Mouse (Mus musculus) testis, postnatal 10 days (tissue): ENCODE data around the gene Gm47841.
A peak's percentile ranks its signal among the peaks of the same experiment; 100 is the strongest.

ENCODE experiments used
- DNase-seq: peaks from one replicate; pipeline ENCODE4 v3.0.0; 2021; ENCODE audit warnings: low spot score

Gene Gm47841

DNA sequence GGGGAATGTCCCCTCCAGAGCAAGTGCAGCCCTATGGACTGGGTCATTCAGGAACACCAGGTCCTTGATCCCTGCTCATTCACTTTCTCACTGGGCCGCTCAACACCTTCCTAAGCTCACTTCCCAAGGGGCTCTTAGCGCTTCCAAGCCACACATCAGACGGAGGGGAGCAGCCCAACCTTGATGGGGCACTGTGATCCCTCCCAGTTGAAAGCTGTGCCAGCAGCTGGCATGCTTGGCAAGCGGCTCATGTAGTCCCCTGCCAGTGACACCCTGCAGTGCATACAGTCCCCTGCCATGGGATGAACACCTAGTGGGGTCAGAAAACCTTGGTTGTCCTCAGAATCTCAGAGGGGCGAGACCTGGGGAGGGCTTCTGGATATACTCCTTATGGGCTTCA lies 26.9 kb upstream of the Gm47841 start:
- DNase-seq: no peak

GRCm38 (mm10) chr15:101072736-101073135 lies 25.5 kb upstream of the Gm47841 start:
- DNase-seq: no peak

DNA sequence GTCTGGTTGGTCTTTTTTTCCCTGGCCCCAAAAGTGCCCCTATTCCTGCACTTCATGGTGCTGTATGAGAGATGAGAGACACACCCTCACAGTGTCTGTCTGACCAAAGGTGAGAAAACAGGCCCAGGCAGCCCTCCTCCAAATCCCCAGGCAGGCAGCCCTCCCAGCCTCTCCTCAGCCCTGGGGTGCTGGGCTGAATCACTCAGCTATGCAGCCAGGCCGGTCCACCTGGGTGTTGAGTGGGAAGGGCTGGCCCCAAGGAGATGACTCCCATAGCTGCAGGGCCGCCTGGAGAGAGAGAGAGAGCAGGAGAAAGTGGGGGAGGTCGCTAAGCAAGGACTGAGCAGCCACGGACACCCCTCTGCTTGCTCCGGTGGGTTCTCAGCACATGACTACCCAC lies 23.6 kb upstream of the Gm47841 start:
- no peak for DNase-seq

DNA sequence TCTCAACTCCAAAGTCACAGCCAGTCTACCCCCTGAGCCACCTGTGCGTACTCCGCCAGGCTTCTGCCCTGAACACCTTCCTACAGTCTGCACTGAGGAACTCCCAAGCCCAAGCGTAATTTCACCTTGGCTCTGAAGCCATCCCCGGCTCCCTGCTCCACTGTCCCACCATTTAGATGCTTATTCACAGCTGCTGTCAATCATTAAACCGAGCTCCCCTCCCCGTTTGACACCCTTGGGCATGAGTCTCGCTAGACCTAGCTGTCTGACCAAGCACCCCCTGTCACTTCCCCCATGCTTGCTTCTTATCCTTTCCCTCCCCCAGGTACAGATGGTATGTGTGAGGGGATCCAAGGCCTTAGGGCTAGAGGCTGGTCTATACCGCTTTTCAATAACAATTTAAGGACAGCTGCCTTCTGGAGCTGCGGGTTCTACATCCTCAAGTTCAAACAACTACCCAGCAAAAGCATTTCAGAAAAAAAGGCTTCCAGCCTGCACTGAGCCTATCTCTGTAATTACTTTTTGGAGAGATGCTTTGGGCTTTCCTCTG lies 22.5 kb upstream of the Gm47841 start:
- no peak for DNase-seq

- DNase-seq: no peak
Measured at GRCm38 (mm10) chr15:101068671-101069070, 21.5 kb upstream of the Gm47841 start.

GRCm38 (mm10) chr15:101068029-101068428 lies 20.8 kb upstream of the Gm47841 start:
- DNase-seq: no peak

DNA sequence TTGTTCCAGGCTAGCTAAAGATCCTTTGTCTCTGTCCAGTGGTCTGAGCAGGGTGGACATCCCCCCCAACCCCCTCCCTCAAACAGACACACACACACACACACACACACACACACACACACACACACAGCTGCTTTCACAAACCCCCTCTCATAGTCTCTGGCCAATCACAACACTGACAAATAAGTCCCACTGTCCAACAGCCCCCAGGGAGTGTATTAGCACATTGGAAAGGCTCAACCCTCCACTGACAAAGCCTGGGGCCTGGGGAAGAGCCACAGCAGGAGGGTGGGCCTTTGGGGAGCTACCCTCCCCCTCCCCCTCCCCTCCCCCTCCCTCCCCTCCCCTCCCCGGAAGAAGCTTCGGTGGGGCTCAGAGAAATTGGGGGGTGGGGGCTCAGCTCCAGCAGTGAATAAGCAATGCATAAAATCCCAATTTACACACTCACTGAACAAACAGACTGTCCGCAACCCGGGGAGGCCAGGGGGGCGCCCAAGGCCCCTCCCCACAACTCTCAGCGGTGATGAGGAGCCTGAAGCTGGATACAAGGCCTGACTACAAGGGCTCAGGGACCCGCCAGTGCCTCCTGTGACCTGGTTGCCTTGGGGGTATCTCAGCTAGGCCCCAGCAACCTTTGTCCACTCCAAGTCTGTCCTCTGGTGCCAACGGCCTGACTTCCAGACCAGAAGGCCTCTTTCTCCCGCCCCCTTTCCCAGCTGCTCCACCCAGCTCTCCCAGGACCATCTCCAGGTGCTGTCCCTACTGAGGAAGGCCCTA lies 19.9 kb upstream of the Gm47841 start:
- DNase-seq: no peak

DNA sequence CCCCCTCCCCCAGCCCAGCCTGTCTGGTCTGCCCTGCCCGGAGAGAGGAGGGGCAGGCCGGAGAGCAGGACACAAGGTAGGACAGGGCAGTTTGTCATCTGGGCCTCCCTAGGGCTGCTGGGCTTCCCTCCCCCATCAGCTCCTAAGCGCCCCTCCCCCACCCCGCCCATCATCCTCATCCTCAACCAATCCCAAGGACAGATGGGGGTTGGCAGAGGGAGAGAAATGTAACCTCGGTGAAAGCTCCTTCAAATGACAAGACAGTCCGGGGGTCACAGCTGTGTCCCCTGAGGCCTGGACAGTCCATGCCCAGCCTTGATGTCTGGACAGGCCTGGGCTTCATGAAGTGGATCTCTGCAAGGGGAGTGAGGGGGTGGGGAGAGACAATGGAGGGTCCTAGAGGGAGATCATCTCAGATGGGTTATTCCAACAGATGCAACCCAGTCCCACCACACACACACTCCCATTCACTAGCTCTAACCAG lies 19.2 kb upstream of the Gm47841 start:
- no peak for DNase-seq

DNA sequence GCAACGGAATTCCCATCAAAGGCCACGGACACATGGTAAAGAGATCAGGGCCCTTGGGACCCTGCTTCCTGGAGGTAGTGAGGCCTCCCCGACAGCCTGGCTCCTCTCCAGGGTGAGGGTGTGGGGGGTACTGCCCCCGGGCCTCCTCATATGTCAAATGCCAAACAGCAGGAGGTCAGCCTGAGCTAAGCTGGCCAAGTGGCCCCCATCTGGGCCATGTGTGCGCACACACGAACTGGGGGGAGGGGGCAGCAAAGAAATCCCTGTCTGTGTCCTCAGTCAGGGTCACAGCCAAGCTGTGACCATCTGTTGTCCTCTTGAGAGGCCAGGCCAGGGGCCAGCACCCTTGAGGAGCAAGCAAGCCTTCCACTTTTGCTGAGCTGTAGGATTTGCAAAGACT lies 17.9 kb upstream of the Gm47841 start:
- no peak for DNase-seq

DNA sequence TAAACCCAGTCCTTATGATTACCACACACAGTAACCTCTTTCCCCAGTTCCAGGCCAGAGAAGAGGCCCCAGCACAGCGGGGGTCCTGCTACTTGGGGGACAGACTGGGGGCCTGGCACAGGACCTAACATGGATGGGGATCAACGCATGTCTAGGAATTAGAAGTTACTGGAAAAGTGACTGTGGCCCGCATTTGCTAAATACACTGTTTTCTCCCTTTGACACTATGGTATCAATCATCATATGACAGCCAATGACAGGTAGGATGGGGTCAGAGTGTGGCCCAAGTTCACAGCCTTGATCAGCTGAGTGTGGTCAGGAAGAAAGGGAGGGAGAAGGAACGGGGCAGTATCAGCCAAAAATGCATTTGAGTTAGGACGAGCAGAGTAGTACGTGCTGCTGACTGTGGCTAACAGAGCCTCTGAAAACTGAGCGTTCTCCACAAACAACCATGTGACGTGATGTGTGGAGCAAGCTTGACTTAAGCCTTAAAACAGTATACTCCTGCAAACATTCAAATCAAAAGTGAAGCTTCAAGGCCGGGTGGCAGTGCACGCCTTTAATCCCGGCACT lies 13.2 kb upstream of the Gm47841 start:
- DNase-seq: no peak

DNA sequence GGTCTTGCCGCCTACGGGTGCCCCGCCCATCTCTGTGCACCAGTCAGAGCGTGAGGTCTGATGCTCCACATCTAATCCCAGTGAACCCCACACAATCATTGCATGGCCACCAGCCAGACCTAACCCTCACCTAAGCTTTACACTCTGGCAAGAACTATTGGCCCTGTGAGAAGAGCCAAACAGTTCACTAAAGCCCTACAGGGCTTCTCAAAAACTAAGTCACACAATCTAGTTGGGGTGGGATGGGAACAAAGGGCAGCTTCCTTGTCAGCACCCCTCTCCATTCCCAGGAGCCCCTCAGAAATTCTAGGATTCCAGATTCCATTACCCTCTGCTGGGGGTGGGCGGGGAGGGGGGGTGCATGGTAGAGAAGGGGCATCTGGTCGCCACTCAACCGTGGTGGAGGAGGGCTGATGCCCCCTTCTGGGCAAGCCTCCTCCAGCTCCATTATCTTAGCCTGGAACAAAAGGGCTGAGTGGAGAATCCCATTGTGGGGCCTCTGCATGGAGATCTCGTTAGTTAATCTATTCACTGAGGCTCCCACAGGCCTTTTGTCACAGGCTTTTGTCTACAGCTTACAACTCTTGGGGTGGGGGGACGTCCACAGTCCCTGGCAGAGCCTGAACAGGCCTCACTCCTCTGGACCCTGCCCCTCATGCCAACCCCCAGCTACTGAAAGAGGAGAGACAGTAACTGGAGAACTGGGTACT lies 12.5 kb upstream of the Gm47841 start:
- no peak for DNase-seq

GRCm38 (mm10) chr15:101056225-101056624 lies 9.0 kb upstream of the Gm47841 start:
- DNase-seq: peak; percentile 74

DNA sequence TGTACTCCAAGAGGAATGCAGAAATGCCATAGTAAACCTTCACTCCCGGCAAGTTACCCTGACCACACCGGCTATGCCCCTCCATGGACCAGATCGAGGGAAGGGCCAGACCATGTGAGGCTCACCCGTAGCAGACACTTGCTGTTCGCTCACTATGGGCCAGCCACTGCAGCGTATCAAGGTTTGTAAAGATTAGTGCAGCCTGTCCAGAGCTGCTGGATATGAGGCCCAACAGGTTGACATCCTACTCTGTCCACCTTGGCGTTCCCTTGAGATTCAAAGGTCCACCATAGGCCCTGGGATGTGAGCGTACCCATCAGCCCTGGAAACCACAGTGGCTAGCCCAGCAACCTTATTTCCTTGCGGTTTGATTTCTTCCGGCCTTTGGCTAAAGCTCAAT lies 7.3 kb upstream of the Gm47841 start:
- no peak for DNase-seq

DNA sequence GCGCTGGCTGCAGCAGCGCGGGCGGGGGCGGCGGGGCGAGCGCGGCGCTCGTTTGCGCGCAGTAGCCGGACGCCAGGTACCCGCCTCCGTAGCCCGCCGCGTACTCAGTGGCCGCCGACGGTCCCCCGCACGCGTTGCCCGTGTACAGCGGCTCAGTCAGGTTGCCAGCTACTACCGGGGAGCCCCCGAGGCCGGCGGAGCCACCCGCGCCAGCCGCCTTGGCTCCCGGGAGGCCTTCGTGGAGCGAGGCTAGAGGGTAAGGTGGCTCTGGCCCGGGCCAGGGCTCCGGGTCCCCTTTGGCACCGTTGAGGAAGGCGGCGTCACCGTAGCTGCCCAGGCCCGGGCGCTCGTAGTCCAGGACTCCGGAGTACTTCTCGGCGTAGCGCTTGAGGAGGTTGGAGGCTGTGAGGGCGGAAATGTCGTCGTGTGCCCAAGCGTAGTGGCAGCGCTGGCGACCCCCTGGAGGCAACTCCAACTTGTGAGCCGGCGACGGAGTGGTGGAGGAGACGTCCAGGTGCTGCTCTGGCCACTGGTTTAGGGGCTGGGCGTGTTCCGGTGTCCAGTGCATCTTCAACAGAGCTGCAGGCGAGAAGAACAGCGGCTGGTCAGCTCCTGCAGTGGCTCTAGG lies 6.7 kb upstream of the Gm47841 start:
- DNase-seq: no peak

DNA sequence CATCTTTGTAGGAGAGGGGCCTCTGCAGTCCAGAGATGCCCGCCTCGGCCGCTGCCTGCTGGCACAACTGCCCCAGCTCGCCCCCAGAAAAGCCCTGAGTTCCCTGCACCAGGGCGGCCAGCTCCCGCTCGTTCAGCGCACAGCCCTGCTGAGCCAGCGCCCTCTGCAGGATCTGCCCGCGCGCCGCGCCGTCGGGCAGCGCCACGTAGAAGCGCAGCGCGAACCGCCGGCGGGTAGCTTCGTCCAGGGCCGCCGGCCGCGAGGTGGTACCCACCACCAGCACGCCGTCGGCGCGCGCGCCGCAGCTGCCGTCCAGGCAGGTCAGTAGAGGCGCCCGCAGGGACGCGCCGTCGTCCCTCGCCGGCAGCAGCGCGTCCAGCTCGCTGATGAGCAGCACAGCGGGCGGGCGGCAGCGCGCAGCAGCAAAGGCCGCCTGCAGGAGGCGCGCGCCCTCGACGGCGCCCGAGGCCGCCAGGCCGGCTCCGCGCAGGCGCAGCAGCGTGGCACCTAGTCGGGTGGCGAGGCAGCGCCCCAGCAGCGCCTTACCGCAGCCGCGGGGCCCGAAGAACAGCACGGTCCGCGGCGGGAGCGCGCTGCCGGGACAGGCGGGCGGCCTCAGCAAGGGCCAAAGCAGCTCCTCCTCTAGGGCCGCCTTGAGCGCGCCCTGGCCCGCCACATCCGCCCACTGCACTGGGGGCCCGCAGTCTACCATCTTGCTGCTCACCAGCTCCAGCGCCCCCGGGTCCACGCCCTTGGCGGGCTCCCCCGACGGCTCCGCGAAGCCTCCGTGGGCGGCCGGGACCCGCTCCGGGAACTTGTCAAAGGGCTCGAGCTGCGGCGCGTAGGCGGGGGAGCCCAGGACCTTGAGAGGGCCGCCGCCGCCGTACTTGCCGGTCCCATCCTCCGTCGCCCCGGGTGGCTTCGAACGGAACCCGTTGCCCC lies 5.6 kb upstream of the Gm47841 start:
- peak; percentile 63 for DNase-seq

DNA sequence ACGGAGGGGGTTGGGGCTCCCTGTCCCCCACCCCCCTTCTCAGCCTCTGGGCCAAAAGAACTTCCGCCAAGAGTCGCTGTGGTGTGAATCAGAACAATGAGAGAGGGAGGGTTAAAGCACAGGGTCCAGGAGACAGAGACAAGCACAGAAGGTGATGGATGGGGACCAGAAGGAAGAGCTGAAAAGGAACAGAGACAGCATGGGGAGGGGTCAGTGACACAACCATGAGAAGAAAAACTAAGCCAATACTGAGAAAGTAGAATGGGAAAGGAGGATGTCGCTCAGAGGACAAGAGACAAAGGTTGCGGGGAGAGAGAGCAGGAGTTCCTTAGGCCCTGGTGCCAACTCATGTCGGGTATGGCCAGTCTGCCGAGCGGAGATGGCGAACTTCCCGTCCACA lies 4.7 kb upstream of the Gm47841 start:
- DNase-seq: no peak

DNA sequence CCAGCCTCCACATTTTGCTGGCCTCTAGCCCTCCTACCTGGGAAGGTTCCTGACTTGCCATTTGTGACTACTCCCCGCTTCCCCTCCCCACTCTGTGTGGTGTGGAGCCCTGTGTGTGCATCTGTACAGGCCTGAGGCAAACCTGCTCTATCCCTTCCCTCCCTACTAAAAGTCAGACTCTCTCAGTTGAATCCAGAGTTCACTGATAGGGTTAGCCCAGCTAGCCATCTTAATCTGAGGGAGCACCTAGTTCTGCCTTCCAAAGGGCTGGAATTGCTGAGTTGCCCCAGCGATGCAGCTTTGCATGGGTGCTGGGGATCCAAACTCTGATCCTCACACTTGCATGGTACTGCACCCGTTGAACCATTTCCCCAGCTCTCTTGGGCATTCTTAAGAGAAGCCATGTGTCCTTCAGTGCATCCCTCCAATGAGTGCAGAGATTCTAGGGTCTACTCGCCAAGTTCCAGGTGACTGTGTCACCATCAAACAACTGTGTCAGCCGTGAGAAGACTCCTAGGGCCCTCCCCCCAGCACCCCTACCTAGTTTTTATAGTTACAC lies 1.2 kb upstream of the Gm47841 start:
- no peak for DNase-seq

DNA sequence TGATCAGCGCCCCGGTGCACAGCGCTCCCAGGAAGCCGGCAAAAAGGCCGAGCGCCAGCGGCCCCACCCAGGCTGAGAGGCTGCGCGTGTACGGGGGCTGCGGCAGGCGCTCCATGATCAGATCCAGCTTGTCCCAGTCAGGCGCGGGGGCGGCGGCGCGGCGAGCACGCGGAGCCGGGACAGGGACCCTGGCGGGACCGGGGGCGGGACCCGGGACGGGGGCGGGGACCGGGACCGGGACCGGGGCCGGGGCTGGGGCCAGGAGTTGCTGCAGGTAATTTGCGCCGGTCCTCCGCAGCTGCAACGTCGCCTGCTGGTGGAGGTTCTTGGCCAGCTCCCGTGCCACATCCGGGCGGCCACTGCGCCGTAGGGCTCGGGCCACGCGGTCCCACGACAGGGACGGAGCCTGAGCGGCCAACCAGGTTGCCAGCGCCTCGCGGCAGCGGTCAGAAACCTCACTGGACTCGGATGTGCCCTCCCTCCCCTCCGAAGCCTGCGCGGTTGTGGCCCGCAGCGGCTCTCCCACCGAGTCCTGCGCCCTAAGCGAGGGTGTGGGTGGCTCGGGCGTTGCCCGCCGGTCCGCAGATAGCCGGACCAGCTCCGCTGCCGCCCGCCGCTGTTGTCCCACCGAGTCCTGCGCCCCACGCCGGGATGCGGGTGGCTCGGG lies 537 bp downstream of the Gm47841 start:
- peak; percentile 77 for DNase-seq

GRCm38 (mm10) chr15:101046039-101046526 lies 1.1 kb downstream of the Gm47841 start:
- DNase-seq: no peak

DNA sequence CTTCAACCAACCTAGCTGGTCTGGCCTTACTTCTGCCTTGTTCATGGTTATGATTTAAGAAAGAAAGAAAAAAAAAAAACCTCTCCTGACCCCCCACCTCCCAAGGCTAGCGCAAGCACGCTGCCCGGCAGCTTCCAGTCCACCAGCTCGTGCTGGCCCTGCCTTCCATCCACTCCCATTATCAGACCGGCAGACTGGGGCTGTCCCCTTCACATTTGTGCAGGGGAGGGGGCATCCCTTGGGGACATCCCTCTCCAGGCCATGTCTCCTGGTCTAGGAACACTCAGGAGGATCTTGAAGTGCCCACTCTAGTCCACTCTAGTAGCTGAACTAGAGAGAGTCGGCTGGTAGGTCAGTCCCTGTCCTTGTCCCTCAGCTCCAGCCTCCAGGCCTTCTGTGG lies 2.7 kb downstream of the Gm47841 start:
- no peak for DNase-seq
